Mouse (Mus musculus) kidney, adult 2 months (tissue): ENCODE results near the gene Eci2.

ENCODE experiments used
- CTCF ChIP-seq: fragments of 200-500 bp; conservative IDR thresholded peaks from 2 replicates; pipeline ENCODE4 v1.5.1; 2011; ENCODE audit warnings: low read depth, mild to moderate bottlenecking, control low read depth, low read length, moderate library complexity, mixed read lengths; ENCODE audit not compliant: insufficient read depth, insufficient read length
- POLR2A ChIP-seq: fragments of 200-500 bp; IDR thresholded peaks from one replicate; pipeline ENCODE4 v1.6.1; 2011; ENCODE audit warnings: low read depth, low read length, control low read depth

- TF ChIP-seq CTCF, result no peak
- no peak for TF ChIP-seq POLR2A
These were observed 4.2 kb upstream of the Eci2 start for GRCm38 (mm10) chr13:35030979-35031683.
